Mouse (Mus musculus) kidney, embryonic 14.5 days (tissue): ENCODE measurements at regions not wholly inside any gene's neighbourhood (a gene's known extent, or its start where the extent isn't known, plus 50 kb on each side); places are given as distances from the start of the nearest gene placed in this dataset.

Experiments used
- ATAC-seq: fragments of 200-750 bp; cut with Nextera tagmentation; 2 replicates; pipeline ENCODE4 v1.8.0; 2017; ENCODE audit warnings: moderate number of reproducible peaks, mild to moderate bottlenecking, moderate TSS enrichment, moderate library complexity; ENCODE audit not compliant: low FRiP score, low TSS enrichment
- H3K27ac ChIP-seq: fragments of 300-500 bp; sonication (generic); 2 replicates; pipeline ENCODE4 v1.5.1; 2014; ENCODE audit warnings: low read depth, mild to moderate bottlenecking, low read length, moderate library complexity, mixed read lengths
- H3K27me3 ChIP-seq: fragments of 300-500 bp; sonication (generic); 2 replicates; pipeline ENCODE4 v1.6.1; 2014; ENCODE audit warnings: mild to moderate bottlenecking, low read length; ENCODE audit not compliant: control insufficient read depth, insufficient read depth
- H3K36me3 ChIP-seq: fragments of 300-500 bp; sonication (generic); 2 replicates; pipeline ENCODE4 v1.6.1; 2014; ENCODE audit warnings: low read length, mixed read lengths; ENCODE audit not compliant: control insufficient read depth, insufficient read depth
- H3K4me1 ChIP-seq: fragments of 300-500 bp; sonication (generic); 2 replicates; pipeline ENCODE4 v1.6.1; 2014; ENCODE audit warnings: low read length, mixed read lengths; ENCODE audit not compliant: control insufficient read depth, insufficient read depth
- H3K4me2 ChIP-seq: fragments of 300-500 bp; sonication (generic); replicated peaks from 2 replicates; pipeline ENCODE4 v1.6.1; 2014; ENCODE audit warnings: low read depth, mild to moderate bottlenecking, low read length
- H3K4me3 ChIP-seq: fragments of 300-500 bp; sonication (generic); 2 replicates; pipeline ENCODE4 v1.5.1; 2014; ENCODE audit warnings: mild to moderate bottlenecking, low read length
- H3K9ac ChIP-seq: fragments of 300-500 bp; sonication (generic); 2 replicates; pipeline ENCODE4 v1.6.1; 2014; ENCODE audit warnings: low read depth, mild to moderate bottlenecking, low read length, moderate library complexity
- H3K9me3 ChIP-seq: fragments of 300-500 bp; sonication (generic); 2 replicates; pipeline ENCODE4 v1.6.1; 2016; ENCODE audit warnings: low read length; ENCODE audit not compliant: control insufficient read depth
- WGBS: fragments of 180-500 bp; shearing (Covaris S2); extraction: QIAGEN DNeasy Blood & Tissue Kit; methylation state at CpG from one replicate; pipeline ENCODE4 v1.1.7; 2014; 5-methylcytosine and 5-hydroxymethylcytosine counted together

GRCm38 (mm10) chr13:11490766-11491165 is 616.0 kb downstream of the Ryr2 start:
- H3K4me3 ChIP-seq, result no peak overlapping the region
- H3K4me1 ChIP-seq, result no peaks in the 10 kb centered on the region
- H3K4me2 ChIP-seq, result no peak overlapping the region
- H3K27ac ChIP-seq, result no peak overlapping the region
- no peak for ATAC-seq
- 86% methylated on average over 3 of the region's 3 CpGs for WGBS
- H3K36me3 ChIP-seq, result no peaks in the 10 kb centered on the region
- H3K9me3 ChIP-seq, result no peaks in the 10 kb centered on the region
- H3K9ac ChIP-seq, result no peak overlapping the region
- H3K27me3 ChIP-seq, result no peaks in the 10 kb centered on the region

- Histone ChIP-seq H3K27ac (no peak overlapping the region), H3K36me3 (no peaks in the 10 kb centered on the region), H3K4me1 (no peaks in the 10 kb centered on the region), H3K4me3 (no peak overlapping the region), H3K9ac (no peak overlapping the region), H3K27me3 (no peaks in the 10 kb centered on the region), H3K4me2 (no peak overlapping the region), H3K9me3 (no peaks in the 10 kb centered on the region)
- 63% methylated on average over 1 of the region's 1 CpGs for WGBS
- ATAC-seq, result no peak
These were observed 623.6 kb downstream of the Ryr2 start for GRCm38 (mm10) chr13:11483142-11483541.

GRCm38 (mm10) chr13:11482701-11483100 is 624.0 kb downstream of the Ryr2 start:
- Histone ChIP-seq H3K4me2 (no peak overlapping the region), H3K27me3 (no peaks in the 10 kb centered on the region), H3K9me3 (no peaks in the 10 kb centered on the region), H3K9ac (no peak overlapping the region), H3K4me3 (no peak overlapping the region), H3K4me1 (no peaks in the 10 kb centered on the region), H3K27ac (no peak overlapping the region), H3K36me3 (no peaks in the 10 kb centered on the region)
- ATAC-seq, result no peak
- WGBS, result 67% methylated on average over 3 of the region's 3 CpGs

GRCm38 (mm10) chr13:11460251-11460650 is 646.5 kb downstream of the Ryr2 start:
- Histone ChIP-seq H3K4me2 (no peak overlapping the region), H3K36me3 (no peaks in the 10 kb centered on the region), H3K9me3 (no peaks in the 10 kb centered on the region), H3K4me1 (no peaks in the 10 kb centered on the region), H3K27me3 (no peaks in the 10 kb centered on the region), H3K9ac (no peak overlapping the region), H3K27ac (no peak overlapping the region), H3K4me3 (no peak overlapping the region)
- no peak for ATAC-seq
- 96% methylated on average over 2 of the region's 2 CpGs for WGBS

GRCm38 (mm10) chr13:11455113-11455512 is 651.6 kb downstream of the Ryr2 start:
- H3K4me3 ChIP-seq, result no peak overlapping the region
- H3K4me1 ChIP-seq, result no peaks in the 10 kb centered on the region
- ATAC-seq, result no peak
- H3K9ac ChIP-seq, result no peak overlapping the region
- 76% methylated on average over 3 of the region's 3 CpGs for WGBS
- H3K27me3 ChIP-seq, result no peaks in the 10 kb centered on the region
- H3K4me2 ChIP-seq, result no peak overlapping the region
- no peaks in the 10 kb centered on the region for H3K36me3 ChIP-seq
- H3K9me3 ChIP-seq, result no peaks in the 10 kb centered on the region
- no peak overlapping the region for H3K27ac ChIP-seq

GRCm38 (mm10) chr13:11452448-11452847 is 654.3 kb downstream of the Ryr2 start:
- Histone ChIP-seq H3K9ac (no peak overlapping the region), H3K27ac (no peak overlapping the region), H3K27me3 (no peaks in the 10 kb centered on the region), H3K4me1 (no peaks in the 10 kb centered on the region), H3K4me2 (no peak overlapping the region), H3K36me3 (no peaks in the 10 kb centered on the region), H3K9me3 (no peaks in the 10 kb centered on the region), H3K4me3 (no peak overlapping the region)
- ATAC-seq, result no peak
- WGBS, result 77% methylated on average over 2 of the region's 2 CpGs

GRCm38 (mm10) chr13:11432465-11433339 is 674.0 kb downstream of the Ryr2 start:
- Histone ChIP-seq H3K27me3 (no peaks in the 10 kb centered on the region), H3K4me1 (no peaks in the 10 kb centered on the region), H3K4me3 (no peak overlapping the region), H3K27ac (no peak overlapping the region), H3K9me3 (no peaks in the 10 kb centered on the region), H3K4me2 (no peak overlapping the region), H3K9ac (no peak overlapping the region), H3K36me3 (no peaks in the 10 kb centered on the region)
- ATAC-seq, result no peak
- 76% methylated on average over 7 of the region's 7 CpGs for WGBS

GRCm38 (mm10) chr13:11426820-11427219 is 679.9 kb downstream of the Ryr2 start:
- H3K9me3 ChIP-seq, result peaks cover 9% of the 10 kb centered on the region; the same call in 1 of the 2 replicates
- no peak overlapping the region for H3K4me2 ChIP-seq
- H3K4me1 ChIP-seq, result no peaks in the 10 kb centered on the region
- no peak for ATAC-seq
- H3K36me3 ChIP-seq, result no peaks in the 10 kb centered on the region
- H3K9ac ChIP-seq, result no peak overlapping the region
- no peaks in the 10 kb centered on the region for H3K27me3 ChIP-seq
- no peak overlapping the region for H3K27ac ChIP-seq
- H3K4me3 ChIP-seq, result no peak overlapping the region

- no peaks in the 10 kb centered on the region for H3K27me3 ChIP-seq
- no peak overlapping the region for H3K4me2 ChIP-seq
- ATAC-seq, result no peak
- no peaks in the 10 kb centered on the region for H3K4me1 ChIP-seq
- whole genome bisulfite sequencing, result 77% methylated on average over 2 of the region's 2 CpGs
- no peaks in the 10 kb centered on the region for H3K36me3 ChIP-seq
- H3K4me3 ChIP-seq, result no peak overlapping the region
- no peak overlapping the region for H3K27ac ChIP-seq
- no peaks in the 10 kb centered on the region for H3K9me3 ChIP-seq
- no peak overlapping the region for H3K9ac ChIP-seq
These were observed 714.7 kb downstream of the Ryr2 start for GRCm38 (mm10) chr13:11392027-11392426.
